Mouse (Mus musculus) megakaryocyte, embryonic 14.5 days (primary cell): ENCODE measurements around the gene Meaf6.

Experiments
- FLI1 ChIP-seq: IDR thresholded peaks from 2 replicates; pipeline ENCODE4 v1.6.1; 2012; ENCODE audit warnings: low read length, inconsistent platforms, mixed read lengths
- GATA1 ChIP-seq: IDR thresholded peaks from 3 replicates; pipeline ENCODE4 v1.6.1; 2012; ENCODE audit warnings: mixed read lengths, low read length, inconsistent platforms, borderline replicate concordance

DNA sequence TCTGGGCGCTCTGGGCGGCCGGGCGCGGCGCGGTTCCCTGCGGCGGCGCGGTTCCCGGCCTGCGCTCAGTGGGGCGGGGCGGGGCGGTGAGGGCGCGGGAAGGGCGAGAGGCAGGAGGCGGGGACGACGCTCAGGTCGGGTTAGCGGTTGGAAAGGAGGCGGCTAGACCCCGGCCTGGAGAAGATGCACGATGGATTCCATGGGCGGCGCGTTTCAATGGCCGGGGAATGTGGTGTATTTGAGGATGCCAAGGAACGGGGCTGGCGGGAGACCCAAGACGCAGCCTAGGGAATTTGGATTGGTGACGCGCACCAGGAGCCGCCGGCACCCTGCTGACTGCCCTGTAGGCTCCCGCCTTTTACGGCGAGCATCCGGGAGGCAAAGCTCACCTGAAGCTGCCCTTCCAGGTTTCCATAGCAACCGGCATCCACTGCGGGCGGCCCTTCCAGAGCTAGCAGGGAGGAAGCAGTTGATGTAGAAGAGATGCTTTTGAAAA is 460 bp downstream of the Meaf6 start:
- TF ChIP-seq FLI1 (no peak), GATA1 (no peak)
